Mouse (Mus musculus) bone marrow macrophage, adult 2 months (primary cell): ENCODE data around the gene Cenpl.

Experiments
- CTCF ChIP-seq: IDR thresholded peaks from 2 replicates; pipeline ENCODE4 v1.5.1; 2012; ENCODE audit warnings: low read depth, mild to moderate bottlenecking, low read length, moderate library complexity
- POLR2A ChIP-seq: IDR thresholded peaks from 2 replicates; pipeline ENCODE4 v1.6.1; 2012; ENCODE audit warnings: mild to moderate bottlenecking, low read depth, low read length, borderline replicate concordance

GRCm38 (mm10) chr1:161027196-161027595 lies 43.3 kb upstream of the Cenpl start:
- TF ChIP-seq CTCF (no peak), POLR2A (no peak)
